Mouse (Mus musculus) myocyte (in vitro differentiated cells): Measurements from ENCODE around the gene Rab2b. TPM values are rescaled to one million over a fixed set of nuclear protein-coding genes. Genes with fewer than 3 reads are reported as not detected.

Source experiments
- H3K27me3 ChIP-seq: one replicate; pipeline ENCODE4 v1.6.1; 2011; ENCODE audit not compliant: control insufficient read depth, insufficient read depth, insufficient read length
- H3K36me3 ChIP-seq: one replicate; pipeline ENCODE4 v1.6.1; 2011; ENCODE audit not compliant: control insufficient read depth, insufficient read depth
- H3K4me2 ChIP-seq: one replicate; pipeline ENCODE4 v1.6.1; 2011; ENCODE audit warnings: low read depth, control low read depth
- H3K4me3 ChIP-seq: one replicate; pipeline ENCODE4 v1.5.1; 2011; ENCODE audit warnings: mild to moderate bottlenecking, control low read depth, moderate library complexity
- H3K79me2 ChIP-seq: one replicate; pipeline ENCODE4 v1.6.1; 2011; ENCODE audit not compliant: control insufficient read depth, insufficient read depth
- H3ac ChIP-seq: one replicate; pipeline ENCODE4 v1.6.1; 2011; ENCODE audit not compliant: control insufficient read depth, insufficient read length
- CEBPB ChIP-seq: IDR thresholded peaks from 2 replicates; pipeline ENCODE4 v1.6.1; 2011; ENCODE audit warnings: mild to moderate bottlenecking, moderate library complexity; ENCODE audit not compliant: poor library complexity, insufficient read depth, severe bottlenecking
- E2F4 ChIP-seq: IDR thresholded peaks from one replicate; pipeline ENCODE4 v1.6.1; 2011; ENCODE audit warnings: mild to moderate bottlenecking, control low read depth, moderate library complexity; ENCODE audit not compliant: insufficient read depth
- MAX ChIP-seq: IDR thresholded peaks from one replicate; pipeline ENCODE4 v1.6.1; 2011; ENCODE audit warnings: low read depth, mild to moderate bottlenecking, control low read depth
- MYOD1 ChIP-seq, 3 experiments: IDR thresholded peaks; one replicate each; pipeline ENCODE4 v1.6.1; 2011; ENCODE audit warnings: control low read depth in 2 of 3, low read depth in 2 of 3, mild to moderate bottlenecking in 2 of 3, moderate library complexity in 1 of 3; ENCODE audit not compliant: insufficient read length in 2 of 3, control insufficient read depth in 1 of 3
- MYOG ChIP-seq, 3 experiments: IDR thresholded peaks; one replicate each; pipeline ENCODE4 v1.6.1; 2011; ENCODE audit warnings: control low read depth in 2 of 3, low read depth in 2 of 3, mild to moderate bottlenecking in 2 of 3; ENCODE audit not compliant: insufficient read length in 2 of 3, control insufficient read depth in 1 of 3, insufficient read depth in 1 of 3
- POLR2A ChIP-seq: IDR thresholded peaks from one replicate; pipeline ENCODE4 v1.6.1; 2011; ENCODE audit warnings: low read depth, mild to moderate bottlenecking, control low read depth, moderate library complexity; ENCODE audit not compliant: insufficient read length
- POLR2AphosphoS2 ChIP-seq: IDR thresholded peaks from one replicate; pipeline ENCODE4 v1.6.1; 2011; ENCODE audit warnings: low read depth, control low read depth; ENCODE audit not compliant: insufficient read length
- REST ChIP-seq: IDR thresholded peaks from one replicate; pipeline ENCODE4 v1.6.1; 2011; ENCODE audit warnings: mild to moderate bottlenecking, control low read depth, moderate library complexity; ENCODE audit not compliant: insufficient read depth, insufficient read length
- SRF ChIP-seq: IDR thresholded peaks from one replicate; pipeline ENCODE4 v1.6.1; 2011; ENCODE audit warnings: low read depth; ENCODE audit not compliant: control insufficient read depth, insufficient read length
- TCF12 ChIP-seq: IDR thresholded peaks from one replicate; pipeline ENCODE4 v1.6.1; 2011; ENCODE audit warnings: mild to moderate bottlenecking, control low read depth; ENCODE audit not compliant: poor library complexity, insufficient read depth, severe bottlenecking
- TCF3 ChIP-seq: IDR thresholded peaks from one replicate; pipeline ENCODE4 v1.6.1; 2011; ENCODE audit warnings: low read depth, control low read depth; ENCODE audit not compliant: insufficient read length
- USF1 ChIP-seq: IDR thresholded peaks from one replicate; pipeline ENCODE4 v1.6.1; 2011; ENCODE audit warnings: low read depth, mild to moderate bottlenecking, control low read depth, moderate library complexity
- polyA plus RNA-seq: library from polyadenylated mRNA; unstranded; fragments of >200 nt; fragmentation: generic; extraction: Trizol; gene quantifications from one replicate; pipeline ENCODE4 v1.2.1, GENCODE M21; 2012; ENCODE audit warnings: missing spikeins

Rab2b gene
- polyA plus RNA-seq, 1 experiment, result 4.9 TPM

DNA sequence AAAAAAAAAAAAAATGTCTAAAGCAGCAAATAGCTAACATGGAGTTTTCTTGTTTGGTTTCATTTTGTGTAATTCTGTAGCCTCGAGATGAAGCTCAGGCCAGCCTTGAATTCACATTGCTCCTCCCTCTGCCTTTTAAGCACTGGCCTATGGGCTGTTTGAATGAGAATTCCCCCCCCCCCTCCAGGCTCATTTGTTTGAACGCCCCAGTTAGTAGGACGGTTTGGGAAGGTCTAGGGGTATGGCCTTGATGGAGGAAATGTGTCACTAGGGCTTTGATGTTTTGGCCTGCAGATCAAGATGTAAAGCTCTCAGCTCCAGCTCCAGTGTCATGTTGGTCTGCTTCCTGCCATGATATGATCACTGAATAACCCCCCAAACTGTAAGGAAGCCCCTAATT lies 6.6 kb downstream of the Rab2b start:
- Histone ChIP-seq H3K4me2 (no peak overlapping the region), H3K27me3 (no peaks in the 10 kb centered on the region), H3ac (no peak overlapping the region), H3K79me2 (no peaks in the 10 kb centered on the region), H3K36me3 (peaks cover 15% of the 10 kb centered on the region), H3K4me3 (no peak overlapping the region)
- TF ChIP-seq SRF, result no peak
- TF ChIP-seq TCF3, result no peak
- no peak for TF ChIP-seq POLR2A

DNA sequence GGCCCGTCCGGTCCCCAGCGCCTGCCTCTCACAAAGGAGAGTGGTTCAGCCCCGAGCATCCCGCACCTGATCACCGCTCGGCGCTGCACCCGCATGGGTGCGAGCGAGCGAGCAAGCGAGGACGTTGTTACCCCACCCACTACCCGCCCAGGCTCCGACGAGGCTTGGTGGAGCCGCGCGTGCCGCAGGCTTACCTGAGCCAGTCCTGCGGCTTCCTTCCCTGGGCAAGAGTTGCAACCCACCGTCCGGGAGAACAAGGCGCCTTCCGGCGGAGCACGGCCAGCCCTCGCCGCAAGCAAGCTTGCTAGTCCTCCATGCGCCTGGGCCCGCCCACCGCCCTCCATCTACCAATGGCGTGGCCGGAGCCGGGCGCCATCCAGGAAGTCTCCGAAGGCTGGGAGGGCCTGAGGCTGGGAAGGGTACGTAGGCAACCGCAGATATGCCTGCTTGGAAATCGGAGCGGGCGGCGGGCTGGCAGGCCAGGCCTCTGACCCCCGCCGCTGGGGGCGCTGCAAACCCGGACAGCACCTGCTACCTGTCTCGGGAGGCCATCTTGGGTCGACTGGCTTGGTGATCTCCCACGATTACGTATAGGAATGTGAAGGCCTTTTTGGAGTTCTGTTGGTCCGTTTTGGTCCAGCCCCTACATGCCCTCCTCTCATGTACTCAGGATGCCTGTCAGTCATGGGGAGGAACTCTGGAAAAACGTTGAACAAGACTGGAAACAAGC lies 21.7 kb downstream of the Rab2b start, which contains the start of gene Chd8:
Gene Chd8, minus strand, starts transcription at position 297 of the 730 bp plus-strand sequence.
- H3K4me2 ChIP-seq, result peak within 1 kb of the TSS; percentile 98

DNA sequence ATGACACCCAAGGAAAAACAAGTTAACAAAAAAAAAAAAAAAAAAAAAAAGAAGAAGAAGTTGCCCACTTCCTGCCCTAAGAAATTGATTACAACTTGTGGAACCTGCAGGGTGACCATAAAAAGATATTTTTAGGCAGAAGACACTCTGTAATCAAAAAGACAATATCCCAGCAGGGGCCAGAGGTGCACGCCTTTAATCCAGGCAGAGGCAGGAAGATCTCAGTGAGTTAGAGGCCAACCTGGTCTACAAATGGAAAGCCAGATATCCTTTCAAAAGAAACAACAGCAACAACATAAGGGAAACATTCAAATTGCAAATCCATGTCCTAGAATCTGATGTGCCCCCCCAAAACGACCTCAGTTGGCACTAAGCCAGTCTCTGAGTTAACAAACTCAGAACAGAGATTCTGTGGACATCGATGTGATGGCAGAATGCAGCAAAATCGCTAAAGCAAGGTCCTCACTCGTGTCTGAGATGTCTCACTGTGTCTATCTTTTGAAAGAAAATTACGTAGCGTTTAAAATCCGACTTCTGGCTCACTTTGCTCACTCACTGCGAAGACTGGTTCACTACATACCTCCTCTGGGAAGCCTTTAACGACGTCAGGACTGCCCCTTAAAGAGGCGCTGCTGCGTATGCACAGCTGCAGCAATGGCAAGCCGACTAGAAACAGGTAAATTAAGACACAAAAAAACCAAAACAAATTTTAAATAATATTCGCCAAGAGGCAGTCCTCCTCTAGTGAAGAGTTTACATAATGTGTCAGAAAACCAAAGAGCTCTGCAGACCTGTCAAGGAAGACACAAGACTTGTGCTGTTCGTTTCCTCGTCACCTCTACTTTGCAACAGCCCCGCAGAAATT lies 22.8 kb downstream of the Rab2b start:
- no peaks in the 10 kb centered on the region for H3K27me3 ChIP-seq
- no peak for TF ChIP-seq SRF
- no peak for TF ChIP-seq POLR2A
- TF ChIP-seq MAX, result no peak
- TF ChIP-seq TCF12, result no peak
- no peak for TF ChIP-seq E2F4
- TF ChIP-seq MYOG (IDR thresholded peaks at IDR 0.05; ENCODE audit: control insufficient read depth in 1 of 3, insufficient read depth in 1 of 3, insufficient read length in 2 of 3, low read depth in 2 of 3), result no peak
- no peak for TF ChIP-seq POLR2AphosphoS2
- no peak for TF ChIP-seq REST
- no peak for TF ChIP-seq CEBPB
- TF ChIP-seq USF1, result no peak
- TF ChIP-seq MYOD1 (IDR thresholded peaks at IDR 0.05; ENCODE audit: control insufficient read depth in 1 of 3, insufficient read length in 2 of 3, low read depth in 2 of 3), result no peak
- TF ChIP-seq TCF3, result no peak
- peak overlapping the region; percentile 98 for H3K4me2 ChIP-seq
- peak overlapping the region; percentile 59 for H3K4me3 ChIP-seq
- H3K36me3 ChIP-seq, result no peaks in the 10 kb centered on the region
- H3ac ChIP-seq, result peak overlapping the region; percentile 37
- peaks cover 55% of the 10 kb centered on the region for H3K79me2 ChIP-seq

More for the DNA sequence above, 21.7 kb downstream of the Rab2b start, which contains the start of gene Chd8:
- no peaks in the 10 kb centered on the region for H3K27me3 ChIP-seq
- H3ac ChIP-seq, result peak within 1 kb of the TSS; percentile 37
- peak within 1 kb of the TSS; percentile 59 for H3K4me3 ChIP-seq
- H3K79me2 ChIP-seq, result peaks cover 45% of the 10 kb centered on the region
- no peak for TF ChIP-seq TCF12
- peak; percentile 44 for TF ChIP-seq SRF
- TF ChIP-seq POLR2AphosphoS2, result peak; percentile 84
- TF ChIP-seq USF1, result no peak
- TF ChIP-seq MYOG (IDR thresholded peaks at IDR 0.05; ENCODE audit: control insufficient read depth in 1 of 3, insufficient read depth in 1 of 3, insufficient read length in 2 of 3, low read depth in 2 of 3), result peak in 2 of 3 experiments; percentile 53 to 83
- no peak for TF ChIP-seq MAX
- peak; percentile 10 for TF ChIP-seq TCF3
- no peak for TF ChIP-seq CEBPB
- TF ChIP-seq REST, result no peak
- TF ChIP-seq POLR2A, result peak; percentile 79
- TF ChIP-seq E2F4, result no peak
- peak in 2 of 3 experiments; percentile 61 to 85 for TF ChIP-seq MYOD1 (IDR thresholded peaks at IDR 0.05; ENCODE audit: control insufficient read depth in 1 of 3, insufficient read length in 2 of 3, low read depth in 2 of 3)
- no peaks in the 10 kb centered on the region for H3K36me3 ChIP-seq

DNA sequence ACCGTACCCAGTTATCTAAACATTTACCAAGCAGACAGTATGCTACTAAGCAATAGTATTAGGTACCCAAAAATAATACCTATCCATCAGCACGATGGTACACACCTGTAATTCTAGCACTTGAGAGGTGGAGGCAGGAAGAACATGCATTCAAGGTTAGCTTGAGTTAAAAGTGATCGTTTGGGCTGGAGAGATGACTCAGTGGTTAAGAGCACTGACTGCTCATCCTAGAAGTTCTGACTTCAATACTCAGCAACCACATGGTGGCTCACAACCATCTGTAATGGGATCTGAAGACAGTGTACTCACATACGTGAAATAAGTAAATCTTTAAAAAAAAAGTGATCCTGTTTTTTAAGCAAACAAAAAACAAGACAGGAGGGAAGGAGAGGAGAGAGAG lies 33.2 kb downstream of the Rab2b start:
- no peaks in the 10 kb centered on the region for H3K36me3 ChIP-seq
- no peak overlapping the region for H3K4me2 ChIP-seq
- H3K79me2 ChIP-seq, result peaks cover 82% of the 10 kb centered on the region
- no peak overlapping the region for H3ac ChIP-seq
- TF ChIP-seq MYOD1 (IDR thresholded peaks at IDR 0.05; ENCODE audit: control insufficient read depth in 1 of 3, insufficient read length in 2 of 3, low read depth in 2 of 3) (no peak), SRF (no peak), CEBPB (no peak), E2F4 (no peak), TCF3 (no peak), REST (no peak), POLR2AphosphoS2 (no peak), TCF12 (no peak), USF1 (no peak), MAX (no peak), MYOG (IDR thresholded peaks at IDR 0.05; ENCODE audit: control insufficient read depth in 1 of 3, insufficient read depth in 1 of 3, insufficient read length in 2 of 3, low read depth in 2 of 3) (no peak), POLR2A (no peak)
- no peaks in the 10 kb centered on the region for H3K27me3 ChIP-seq
- no peak overlapping the region for H3K4me3 ChIP-seq
